13 mouse cellular contexts compared by ENCODE assay signal in the genomic region with DNA sequence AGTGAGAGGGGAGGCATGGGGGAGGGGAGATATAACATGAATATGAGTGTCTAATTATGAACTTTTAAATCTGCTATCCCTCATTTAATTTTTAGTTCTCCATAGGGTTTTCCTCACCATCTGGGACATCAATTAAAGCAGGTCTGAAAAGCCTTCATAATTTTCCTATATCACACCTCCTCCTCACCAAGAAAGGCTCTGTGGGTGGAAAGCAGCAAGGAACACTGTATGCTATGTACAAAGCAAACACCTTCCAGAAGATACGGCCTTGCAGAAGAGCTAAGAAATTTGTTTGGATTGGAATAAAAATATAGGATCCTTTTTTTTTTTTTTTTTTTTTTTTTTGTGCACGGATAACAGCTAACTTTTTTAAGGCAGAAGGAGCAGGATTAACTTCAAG. TPM values are rescaled to one million over a fixed set of nuclear protein-coding genes. Genes with fewer than 3 reads are reported as not detected.
DNase-seq lines count a peak whose midpoint lies in the region.
"Had no signal": no experiment of that assay in that cellular context is flagged by ENCODE, and none has a peak within 500 bp of the region (broad histone marks: within the 10 kb centered on the region; RNA-seq: fewer than 3 reads in every experiment).

No protein-coding gene starts in this region.

- intact Hi-C loops in left cerebral cortex, postnatal 14 days (cut with DNase I), result no loop called here

- peak; percentile 45 for DNase-seq in layer of hippocampus, adult 9-11 months
- DNase-seq in layer of hippocampus, postnatal 25 days (ENCODE audit: extremely low spot score in 1 of 2, low spot score in 1 of 2), result no peak
- peak; percentile 39 to 47 for DNase-seq in right cerebral cortex, adult 2 months (ENCODE audit: low spot score in 2 of 2)
- DNase-seq in right cerebral cortex, postnatal 4 days, result no peak
- peak; percentile 40 to 79 for DNase-seq in left cerebral cortex, postnatal 14 days (ENCODE audit: low spot score in 2 of 2)
- no peak for DNase-seq in cerebellum, adult 9-11 months
- DNase-seq: adrenal gland, postnatal 14 days; cerebellum, adult 8-10 months; cerebellum, postnatal 25 days; gastrocnemius, postnatal 10 days; heart, adult 18-20 months; heart, postnatal 10 days; heart, postnatal 4 days had no signal

RNA-seq across cellular contexts. Expression of a gene that starts 31.3 kb away (rescaled TPM):
- 10 to 100 TPM; 43.0 to 44.2 TPM for total RNA-seq in layer of hippocampus, postnatal 25 days (2021)
- total RNA-seq in left cerebral cortex, postnatal 14 days (2021), result 10 to 100 TPM; 24.1 to 26.9 TPM

Comparison
In these comparisons a context has a peak if more than half of its experiments do, and no peak if none do; other contexts are left out.
1. DNase-seq: peak in layer of hippocampus, adult 9-11 months (single experiment), right cerebral cortex, adult 2 months (2 of 2) and left cerebral cortex, postnatal 14 days (2 of 2); none in layer of hippocampus, postnatal 25 days (0 of 2), right cerebral cortex, postnatal 4 days (single experiment) and cerebellum, adult 9-11 months (single experiment).